Mouse (Mus musculus): Measurements from ENCODE around the gene Olfr1378.

The Olfr1378 gene

DNA sequence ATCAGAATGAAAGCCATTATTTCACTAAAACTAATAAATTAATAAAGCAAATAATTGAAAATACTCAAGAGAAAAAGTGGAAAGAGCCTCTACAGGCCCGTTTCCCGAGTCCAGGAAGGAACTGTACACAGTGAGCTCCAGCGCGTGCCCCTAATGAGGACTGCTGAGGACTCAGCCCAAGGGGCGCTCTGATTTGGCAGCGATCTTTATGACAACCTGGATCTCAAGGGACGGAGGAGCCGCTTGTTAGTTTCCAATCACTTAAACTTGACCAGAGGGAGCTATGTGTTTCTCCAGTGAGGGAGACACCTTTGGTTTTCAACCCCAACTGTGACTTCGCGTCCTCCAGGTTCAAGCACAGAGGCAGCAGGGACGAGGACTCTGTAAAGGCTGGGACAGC, at the start of gene Olfr1378:
Olfr1378 (plus strand) TSS at position 301 of the 400 bp plus-strand sequence.
- DNase-seq (ENCODE audit: extremely low read depth, low read depth): no peak

DNA sequence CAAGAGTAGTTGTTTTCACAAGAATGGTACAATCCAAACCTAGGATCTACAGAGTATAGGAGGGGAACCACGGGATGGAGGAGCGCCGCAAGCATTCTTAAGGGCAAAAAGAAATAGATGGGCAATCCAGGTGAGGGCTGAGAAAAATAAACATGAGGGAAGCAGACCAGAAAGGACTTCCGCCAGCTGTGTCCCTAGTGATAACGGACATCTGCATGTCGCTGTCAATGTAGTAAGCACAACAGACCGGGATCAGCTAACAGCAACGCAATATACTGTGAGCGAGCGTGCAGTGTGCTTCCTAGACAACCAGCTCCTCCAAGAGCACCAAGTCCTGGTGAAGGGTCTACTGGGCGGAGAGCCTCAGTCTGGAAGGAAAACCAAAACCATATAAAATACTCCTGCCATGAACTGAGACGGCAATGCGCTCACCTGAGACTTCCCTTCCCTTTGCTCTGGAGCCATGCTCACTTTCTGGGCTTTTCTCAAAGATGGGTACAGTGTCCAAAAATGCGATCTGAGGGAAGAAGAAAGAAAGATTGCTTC, 35.8 kb upstream of the Olfr1378 start:
- DNase-seq (ENCODE audit: extremely low read depth, low read depth): no peak

DNA sequence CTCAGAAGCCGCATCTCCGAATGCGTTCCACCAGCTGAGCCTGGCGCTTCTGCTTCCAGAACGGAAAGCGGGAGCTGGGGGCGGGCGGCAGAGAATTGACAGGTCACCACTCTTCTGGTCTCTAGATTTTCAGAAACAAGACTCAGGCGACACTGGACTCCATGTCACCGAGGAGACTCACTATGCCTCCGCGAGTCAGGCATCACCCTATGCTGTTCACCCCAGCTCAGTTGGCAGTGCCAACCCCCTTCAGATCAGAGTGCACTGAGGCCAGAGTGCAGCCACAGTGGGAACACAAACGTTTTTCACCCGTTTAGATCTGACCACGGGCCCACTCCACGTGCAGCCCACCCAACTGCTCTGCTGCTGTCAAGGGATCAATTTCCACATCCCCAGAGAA, 35.3 kb upstream of the Olfr1378 start:
- DNase-seq (ENCODE audit: extremely low read depth, low read depth): no peak

GRCm38 (mm10) chr11:50931451-50931866, 34.9 kb upstream of the Olfr1378 start, which contains the start of gene Zfp354b:
Gene Zfp354b, minus strand, starts transcription at chr11:50931633.
- no peak for DNase-seq (ENCODE audit: extremely low read depth, low read depth)

DNA sequence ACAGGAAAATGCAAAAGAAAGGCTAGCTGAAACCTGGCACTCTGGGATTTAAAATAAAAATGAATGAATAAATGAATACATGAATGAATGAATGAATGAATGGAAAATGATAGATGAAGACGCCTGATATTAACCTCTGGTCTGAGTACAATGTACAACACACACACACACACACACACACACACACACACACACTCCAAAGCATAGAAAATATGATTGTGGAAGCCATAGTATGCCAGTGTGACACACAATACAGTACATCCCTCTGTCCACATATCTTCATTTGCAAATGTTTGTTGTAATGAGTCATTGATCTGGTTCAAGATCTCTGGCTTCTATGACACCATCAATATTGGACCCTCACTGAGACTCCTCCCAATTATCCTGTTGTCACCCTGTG, 34.3 kb upstream of the Olfr1378 start:
- DNase-seq (ENCODE audit: extremely low read depth, low read depth): no peak

DNA sequence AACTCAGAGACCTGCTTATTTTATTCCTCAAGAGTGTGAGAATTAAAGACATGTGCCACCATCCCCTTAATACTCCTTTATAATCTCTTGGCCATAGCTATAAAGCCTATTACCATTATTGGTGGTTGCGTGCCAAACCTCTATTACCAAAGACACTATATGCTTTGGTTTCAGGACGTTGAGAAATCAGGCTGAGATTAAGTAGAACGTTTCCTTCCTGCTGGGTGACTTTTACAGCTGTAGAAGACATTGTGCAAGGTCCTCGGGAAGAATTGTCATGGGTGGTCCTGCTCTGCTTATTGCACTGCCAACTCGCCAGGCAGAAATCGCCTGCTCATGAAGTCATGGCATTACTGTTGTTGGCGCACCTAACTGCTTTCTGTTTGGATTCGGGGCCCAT, 27.9 kb upstream of the Olfr1378 start:
- no peak for DNase-seq (ENCODE audit: extremely low read depth, low read depth)

DNA sequence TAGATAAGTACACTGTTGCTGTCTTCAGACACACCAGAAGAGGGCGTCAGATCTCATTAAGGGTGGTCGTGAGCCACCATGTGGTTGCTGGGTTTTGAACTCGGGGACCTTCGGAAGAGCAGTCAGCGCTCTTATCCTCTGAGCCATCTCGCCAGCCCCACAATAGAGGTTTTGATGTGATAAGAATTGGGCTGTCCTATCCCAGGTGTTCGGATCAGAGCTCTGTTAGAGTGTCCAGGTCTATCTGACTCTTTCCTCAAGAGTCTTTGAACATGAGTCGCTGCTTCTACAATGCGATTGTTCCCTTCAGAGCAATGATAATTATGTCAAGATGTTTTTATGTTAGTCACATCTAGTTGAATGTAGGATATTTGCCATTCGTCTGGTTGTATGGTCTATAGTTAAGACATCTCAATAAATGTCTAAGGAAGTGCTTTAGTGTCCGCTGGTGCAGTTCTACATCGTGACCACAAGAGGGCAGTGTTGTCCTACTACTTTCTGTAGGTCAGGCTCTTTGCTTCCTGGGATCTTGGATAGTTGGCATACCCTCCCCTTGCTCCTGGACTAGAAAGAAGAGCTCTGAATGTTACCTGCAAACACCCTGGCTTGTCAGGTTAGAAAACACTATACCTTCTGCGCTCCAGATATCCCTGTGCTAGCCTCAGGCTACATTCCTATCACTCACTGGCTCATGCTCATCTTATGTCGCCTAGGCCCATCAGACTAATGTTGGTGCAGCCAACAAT, 26.5 kb upstream of the Olfr1378 start:
- peak; percentile 5 for DNase-seq (ENCODE audit: extremely low read depth, low read depth)

DNA sequence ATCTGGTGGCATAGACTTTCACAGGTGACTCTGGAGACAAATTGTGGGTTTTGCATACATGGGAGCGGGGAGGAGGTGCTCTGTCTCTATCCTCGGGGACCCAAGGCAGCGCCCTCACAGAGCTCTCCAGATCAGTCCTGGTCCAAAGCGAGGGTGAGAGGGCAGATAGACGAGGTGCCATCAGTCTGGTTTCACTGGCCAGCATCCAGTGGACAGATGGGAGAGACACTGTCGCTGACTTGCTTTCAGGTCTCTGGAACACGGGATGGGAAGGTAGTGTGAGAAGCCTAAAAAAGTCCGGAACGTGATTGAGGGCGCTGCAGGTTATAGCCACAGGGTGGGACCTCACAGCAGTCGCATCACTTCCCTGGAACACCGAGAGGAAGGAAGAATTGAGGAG, 23.9 kb upstream of the Olfr1378 start:
- DNase-seq (ENCODE audit: extremely low read depth, low read depth): no peak

DNA sequence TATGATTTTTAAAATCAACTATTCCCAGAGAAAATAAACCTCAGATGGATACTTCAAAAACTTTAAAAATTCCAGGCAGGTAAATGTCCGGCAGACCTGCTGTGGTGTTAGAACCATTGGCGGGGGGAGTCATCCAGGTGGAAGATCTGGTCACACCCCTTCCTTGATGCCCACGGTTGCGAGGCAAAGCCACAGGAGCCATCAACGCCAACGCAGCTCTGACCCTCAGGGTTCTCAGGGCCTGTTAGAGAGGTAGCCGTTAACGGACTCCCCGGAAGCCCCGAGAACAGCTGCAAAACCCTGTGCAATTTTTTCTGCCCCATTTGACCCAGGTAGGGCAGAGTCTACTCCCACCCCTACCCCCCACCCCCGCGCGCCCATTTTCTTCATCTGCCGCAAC, 22.8 kb upstream of the Olfr1378 start, which contains the start of gene 4933414I15Rik:
4933414I15Rik (minus strand) TSS at position 260 of the 400 bp plus-strand sequence.
- no peak for DNase-seq (ENCODE audit: extremely low read depth, low read depth)

DNA sequence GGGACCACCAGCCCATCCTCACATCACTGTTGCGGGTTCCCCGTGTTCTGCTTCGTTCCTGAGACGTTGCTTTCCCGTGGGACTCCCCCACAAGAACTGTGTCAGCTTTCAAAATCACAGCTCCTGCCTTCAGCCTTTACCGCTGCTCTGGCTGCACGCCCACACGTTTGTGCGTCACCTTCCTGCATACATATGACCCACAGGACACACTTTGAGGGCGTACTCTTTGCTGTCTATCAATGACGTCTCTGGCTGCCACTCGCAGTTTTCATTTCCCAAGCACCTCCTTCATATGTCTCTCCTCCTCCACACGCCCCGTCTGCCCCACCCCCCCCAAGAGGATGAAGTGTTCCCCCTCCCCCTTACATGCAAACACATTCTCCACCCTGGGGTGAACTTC, 14.0 kb upstream of the Olfr1378 start:
- no peak for DNase-seq (ENCODE audit: extremely low read depth, low read depth)

DNA sequence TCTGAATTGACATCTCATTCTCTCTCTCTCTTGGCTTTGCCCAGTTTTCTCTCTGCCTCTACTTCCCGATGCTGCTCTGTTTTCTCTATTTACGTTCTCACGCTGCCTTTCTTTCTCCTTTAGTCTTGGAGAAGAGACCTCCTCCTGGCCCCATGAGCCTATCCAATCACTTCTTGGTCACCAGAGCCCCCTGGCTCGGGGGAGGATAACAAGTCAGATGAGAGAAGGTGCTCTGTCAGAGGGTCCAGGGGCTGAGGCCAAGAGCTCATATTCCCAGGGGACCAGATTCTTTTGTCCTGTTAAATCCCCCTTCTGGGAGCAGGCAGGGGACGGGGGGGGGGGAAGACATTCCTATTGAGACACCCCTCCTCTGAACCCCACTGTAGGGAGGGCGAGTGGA, 12.7 kb upstream of the Olfr1378 start, which contains the start of gene Prop1:
Prop1 (minus strand) TSS at position 101 of the 400 bp plus-strand sequence.
- no peak for DNase-seq (ENCODE audit: extremely low read depth, low read depth)

DNA sequence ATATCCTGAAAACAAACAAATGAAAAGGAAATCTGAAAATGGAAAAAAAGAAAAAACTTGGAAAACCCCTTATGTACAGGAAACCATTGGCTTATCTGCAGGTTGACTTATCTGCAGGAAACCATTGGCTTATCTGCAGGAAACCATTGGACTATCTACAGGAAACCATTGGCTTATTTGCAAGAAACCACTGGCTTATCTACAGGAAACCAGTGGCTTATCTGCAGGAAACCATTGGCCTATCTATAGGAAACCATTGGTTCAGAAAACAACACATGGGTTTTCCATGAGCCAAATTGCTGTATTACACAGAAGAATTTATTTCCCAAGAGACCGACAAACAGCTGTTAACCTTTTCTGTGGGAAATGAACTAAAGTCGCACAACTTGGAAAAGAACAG, 1.4 kb upstream of the Olfr1378 start:
- DNase-seq (ENCODE audit: extremely low read depth, low read depth): no peak

DNA sequence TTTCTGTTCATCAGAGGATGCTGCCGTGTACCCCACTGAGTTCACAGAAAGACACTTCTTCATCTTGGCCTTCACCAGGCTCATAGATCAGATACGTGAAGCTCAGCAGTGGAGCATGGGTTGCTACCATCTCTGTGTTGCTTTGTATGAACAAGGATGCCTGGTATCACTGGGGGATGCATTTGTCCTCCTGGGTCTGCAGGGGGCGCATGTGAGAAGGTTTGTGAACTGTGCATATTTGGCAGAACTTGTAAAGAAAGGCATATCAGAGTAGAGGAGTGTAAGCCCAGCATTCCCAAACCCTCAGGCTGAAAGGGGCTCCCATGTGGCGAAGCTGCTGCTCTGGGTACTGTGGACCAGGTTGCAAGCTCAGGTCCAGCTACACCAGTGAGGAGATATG, 10.9 kb downstream of the Olfr1378 start:
- DNase-seq (ENCODE audit: extremely low read depth, low read depth): no peak

- DNase-seq (ENCODE audit: extremely low read depth, low read depth): no peak
Measured at GRCm38 (mm10) chr11:50981667-50982066, 15.3 kb downstream of the Olfr1378 start, which contains the start of gene Olfr1377. Gene Olfr1377, plus strand, starts transcription at chr11:50981967.

GRCm38 (mm10) chr11:51003296-51003695, 37.0 kb downstream of the Olfr1378 start, which contains the start of gene Olfr51:
Gene Olfr51, plus strand, starts transcription at chr11:51003596.
- no peak for DNase-seq (ENCODE audit: extremely low read depth, low read depth)

DNA sequence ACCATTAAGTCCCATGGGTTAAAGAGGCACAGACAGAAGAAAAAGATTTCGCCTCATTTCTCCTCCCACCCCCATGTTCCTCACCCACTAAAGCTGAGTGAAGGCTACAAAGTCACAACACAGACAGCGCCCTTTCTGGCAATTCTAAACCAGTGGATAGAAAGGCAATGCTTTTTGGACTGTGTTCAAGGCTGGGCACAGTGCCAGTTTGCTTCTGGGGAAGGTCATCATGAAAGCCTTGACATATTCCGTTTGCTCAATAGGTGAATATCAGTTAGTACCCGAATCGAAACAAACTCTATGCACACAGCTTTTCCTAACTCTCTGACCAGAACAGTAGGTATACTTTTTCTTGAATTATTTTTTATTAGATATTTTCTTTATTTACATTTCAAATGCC, 45.5 kb downstream of the Olfr1378 start:
- DNase-seq (ENCODE audit: extremely low read depth, low read depth): no peak

- DNase-seq (ENCODE audit: extremely low read depth, low read depth): no peak
Measured at GRCm38 (mm10) chr11:51013936-51014335, 47.6 kb downstream of the Olfr1378 start, which contains the start of gene Olfr54. Gene Olfr54, plus strand, starts transcription at chr11:51014236.

DNA sequence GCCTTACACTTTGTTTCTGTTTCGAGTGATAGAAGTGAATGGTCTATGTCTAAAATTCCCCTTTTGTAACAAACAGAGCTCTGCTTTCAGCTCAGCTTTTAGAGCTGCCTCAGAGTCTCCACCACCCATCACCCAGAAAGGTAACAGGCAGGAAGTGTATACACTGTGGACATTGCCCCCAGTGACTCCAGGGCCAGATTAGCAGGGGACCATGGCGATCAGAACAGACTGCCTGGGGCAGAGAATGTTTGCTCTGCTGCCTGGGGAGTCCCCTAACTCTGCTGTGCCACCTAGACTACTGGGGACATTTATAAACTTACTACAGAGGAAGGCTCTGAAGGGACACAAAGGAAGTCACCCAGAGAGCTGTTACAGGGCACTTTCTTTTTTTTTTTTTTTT, 50.0 kb downstream of the Olfr1378 start:
- DNase-seq (ENCODE audit: extremely low read depth, low read depth): no peak

Data from MEL-GATA-1-ER (cell line).